Mouse (Mus musculus): Measurements from ENCODE around the gene Romo1.
"Not testable (repeated sequence)": the region's sequence is repeated elsewhere in the genome, so short reads cannot be mapped to it uniquely, and the experiment has no call there.

Romo1 gene

GRCm38 (mm10) chr2:156180094-156180821, 36.4 kb downstream of the Romo1 start, which contains the start of gene Rbm39:
Rbm39 (minus strand) TSS chr2:156180238.
- peak; percentile 99 to 100 for DNase-seq

GRCm38 (mm10) chr2:156180824-156181590, 37.2 kb downstream of the Romo1 start:
- DNase-seq, result no peak

- DNase-seq, result no peak
Observed at GRCm38 (mm10) chr2:156181592-156181991, 37.8 kb downstream of the Romo1 start.

GRCm38 (mm10) chr2:156189241-156189640, 45.4 kb downstream of the Romo1 start:
- DNase-seq, result not testable (repeated sequence)

- peak; percentile 60 to 63 for DNase-seq
Observed at GRCm38 (mm10) chr2:156190004-156190896, 46.4 kb downstream of the Romo1 start.

GRCm38 (mm10) chr2:156191540-156191939, 47.7 kb downstream of the Romo1 start:
- no peak for DNase-seq

- DNase-seq, result no peak
Observed at GRCm38 (mm10) chr2:156192068-156192467, 48.2 kb downstream of the Romo1 start.

- no peak for DNase-seq
Observed at GRCm38 (mm10) chr2:156193066-156193862, 49.4 kb downstream of the Romo1 start.

GRCm38 (mm10) chr2:156194571-156194970, 50.7 kb downstream of the Romo1 start:
- no peak for DNase-seq
